Mouse (Mus musculus) kidney, adult 2 months (tissue): ENCODE measurements around the gene Gp1bb. TPM values are rescaled to one million over a fixed set of nuclear protein-coding genes. Genes with fewer than 3 reads are reported as not detected.

Source experiments
- DNase-seq: peaks from one replicate; pipeline ENCODE4 v3.0.0; 2021
- H3K27ac ChIP-seq: fragments of 200-500 bp; 2 replicates; pipeline ENCODE4 v1.5.1; 2012; ENCODE audit warnings: low read depth, low read length, control low read depth, inconsistent platforms; ENCODE audit not compliant: insufficient read depth
- H3K27me3 ChIP-seq: fragments of 200-500 bp; replicated peaks from 2 replicates; pipeline ENCODE4 v1.6.1; 2012; ENCODE audit warnings: mild to moderate bottlenecking, moderate library complexity, low read length, inconsistent platforms; ENCODE audit not compliant: control insufficient read depth, insufficient read depth
- H3K36me3 ChIP-seq: fragments of 200-500 bp; 2 replicates; pipeline ENCODE4 v1.6.1; 2012; ENCODE audit warnings: mild to moderate bottlenecking, moderate library complexity, low read length, inconsistent platforms; ENCODE audit not compliant: control insufficient read depth, insufficient read depth
- H3K4me1 ChIP-seq: fragments of 200-500 bp; 2 replicates; pipeline ENCODE4 v1.6.1; 2011; ENCODE audit warnings: low read length; ENCODE audit not compliant: control insufficient read depth, insufficient read depth
- H3K4me3 ChIP-seq: fragments of 200-500 bp; 2 replicates; pipeline ENCODE4 v1.5.1; 2011; ENCODE audit warnings: mild to moderate bottlenecking, low read depth, low read length, control low read depth; ENCODE audit not compliant: insufficient read depth
- CTCF ChIP-seq: fragments of 200-500 bp; conservative IDR thresholded peaks from 2 replicates; pipeline ENCODE4 v1.5.1; 2011; ENCODE audit warnings: low read depth, mild to moderate bottlenecking, control low read depth, low read length, moderate library complexity, mixed read lengths; ENCODE audit not compliant: insufficient read depth, insufficient read length
- POLR2A ChIP-seq: fragments of 200-500 bp; IDR thresholded peaks from one replicate; pipeline ENCODE4 v1.6.1; 2011; ENCODE audit warnings: low read depth, low read length, control low read depth
- WGBS: fragments of 180-500 bp; shearing (Covaris S2); methylation state at CpG from one replicate; pipeline ENCODE4 v1.1.7; 2018; 5-methylcytosine and 5-hydroxymethylcytosine counted together
- polyA plus RNA-seq: library from polyadenylated mRNA; depleted of rRNA; stranded (reverse); fragments of >200 nt; gene quantifications from 2 replicates; pipeline ENCODE4 v1.2.3, GENCODE M21; 2012

Gp1bb gene
- polyA plus RNA-seq, 1 experiment, result 0.34 TPM

DNA sequence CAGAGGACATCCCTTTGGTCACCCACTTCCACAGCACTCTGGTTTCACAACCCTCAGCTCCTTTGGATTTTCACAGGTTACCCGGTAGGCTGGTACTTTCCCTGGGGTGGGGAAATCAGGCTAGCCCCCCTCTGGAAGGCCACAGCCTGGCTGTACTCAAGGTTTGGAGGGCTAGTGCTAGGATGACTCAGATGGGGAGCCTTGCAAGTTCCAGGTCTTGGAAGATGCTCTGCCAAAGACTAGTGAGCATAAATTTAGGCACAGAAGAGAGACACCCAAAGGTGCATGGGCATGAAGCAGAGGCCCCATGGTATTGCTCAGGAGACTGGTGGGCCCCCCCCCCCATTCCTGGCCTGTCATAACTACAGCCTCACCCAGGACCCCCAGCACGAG lies 6.7 kb upstream of the Gp1bb start:
- WGBS, result 63% methylated on average over 2 of the region's 2 CpGs
- no peaks in the 10 kb centered on the region; the same call in 1 of the 2 replicates for H3K27me3 ChIP-seq
- H3K4me1 ChIP-seq, result no peaks in the 10 kb centered on the region
- H3K4me3 ChIP-seq, result peak overlapping the region; percentile 65; the same call in 1 of the 2 replicates
- H3K36me3 ChIP-seq, result no peaks in the 10 kb centered on the region
- TF ChIP-seq CTCF (no peak), POLR2A (no peak)
- DNase-seq, result no peak
- no peak overlapping the region for H3K27ac ChIP-seq

DNA sequence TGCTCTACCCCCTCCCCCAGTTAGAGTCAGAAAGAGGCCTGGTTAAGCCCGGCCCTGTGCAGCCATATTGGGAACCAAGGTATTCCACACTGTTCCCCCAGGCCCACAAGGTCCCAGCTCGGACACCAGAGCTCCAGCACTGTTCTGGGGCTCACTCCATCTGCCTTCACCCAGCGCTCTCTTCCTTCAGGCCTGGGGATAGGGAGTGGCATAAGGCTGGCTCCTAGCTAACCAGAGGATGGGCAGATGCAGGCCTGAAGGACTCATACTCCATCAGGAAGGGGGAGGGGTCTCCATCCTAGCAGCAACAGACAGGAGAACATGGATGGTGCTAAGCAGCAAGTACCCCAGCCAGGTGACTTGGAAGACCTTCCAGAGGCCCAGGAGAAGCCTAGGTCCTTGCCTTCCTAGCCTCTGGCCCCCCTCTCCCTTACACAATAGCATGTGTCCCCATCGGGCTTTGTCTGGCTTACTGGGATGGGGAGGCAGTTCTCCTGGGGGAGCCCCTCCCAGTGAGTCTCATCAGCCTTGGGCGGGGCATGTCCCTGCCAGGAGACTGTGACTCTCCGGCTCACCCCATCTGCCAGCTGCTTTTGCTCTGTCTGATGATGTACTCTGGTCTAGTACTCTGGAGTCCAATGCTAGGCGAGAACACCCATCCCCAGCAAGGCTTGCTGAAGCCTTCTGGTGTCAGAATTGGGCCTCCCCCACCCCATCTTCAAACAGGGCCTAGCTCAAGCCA lies 6.2 kb upstream of the Gp1bb start:
- no peak overlapping the region for H3K27ac ChIP-seq
- no peaks in the 10 kb centered on the region; the same call in 1 of the 2 replicates for H3K27me3 ChIP-seq
- no peak for TF ChIP-seq CTCF
- TF ChIP-seq POLR2A, result no peak
- 89% methylated on average over 7 of the region's 7 CpGs for WGBS
- H3K4me1 ChIP-seq, result no peaks in the 10 kb centered on the region
- H3K4me3 ChIP-seq, result no peak overlapping the region
- no peaks in the 10 kb centered on the region for H3K36me3 ChIP-seq
- no peak for DNase-seq

- H3K27me3 ChIP-seq, result no peaks in the 10 kb centered on the region; the same call in 1 of the 2 replicates
- no peaks in the 10 kb centered on the region for H3K36me3 ChIP-seq
- H3K4me3 ChIP-seq, result no peak overlapping the region
- no peak for TF ChIP-seq CTCF
- TF ChIP-seq POLR2A, result no peak
- no peak for DNase-seq
- H3K4me1 ChIP-seq, result no peaks in the 10 kb centered on the region
- no peak overlapping the region for H3K27ac ChIP-seq
- 62% methylated on average over 3 of the region's 3 CpGs for WGBS
Observed at GRCm38 (mm10) chr16:18627163-18627562, 5.0 kb upstream of the Gp1bb start.

DNA sequence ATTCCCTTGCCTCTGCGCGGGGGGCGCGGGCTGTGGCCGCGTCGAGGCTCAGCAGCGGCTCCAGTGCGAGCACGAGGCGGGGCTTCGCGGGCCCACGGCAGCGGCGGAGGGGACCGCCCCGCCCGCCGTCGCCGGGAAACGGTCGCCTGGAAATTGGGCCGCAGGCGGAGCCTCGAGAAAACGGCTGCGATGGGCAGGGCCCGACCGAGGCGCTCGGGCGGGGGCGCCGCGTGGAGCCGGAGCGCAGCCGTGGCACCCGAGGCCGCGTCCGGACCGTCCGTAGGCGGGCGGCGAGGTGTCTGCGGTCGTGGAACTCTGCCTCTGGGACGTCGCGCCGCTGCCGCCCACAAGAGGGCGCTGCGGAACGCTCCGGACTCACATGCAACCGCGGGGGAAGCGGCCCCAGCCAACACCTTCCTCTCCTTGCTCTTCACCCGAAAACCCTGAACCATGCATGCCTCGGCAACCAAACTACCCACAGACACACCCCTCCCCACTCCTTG lies 4.2 kb upstream of the Gp1bb start, which contains the start of gene Gm49601:
Gene Gm49601 (minus strand): TSS at position 52 of the 503 bp plus-strand sequence.
- H3K4me1 ChIP-seq, result no peaks in the 10 kb centered on the region
- H3K27ac ChIP-seq, result no peak within 1 kb of the TSS
- TF ChIP-seq CTCF (peak; percentile 78), POLR2A (no peak)
- no peaks in the 10 kb centered on the region for H3K36me3 ChIP-seq
- peak; percentile 82 for DNase-seq
- 1% methylated on average over 65 of the region's 65 CpGs for WGBS
- no peaks in the 10 kb centered on the region; the same call in 1 of the 2 replicates for H3K27me3 ChIP-seq
- H3K4me3 ChIP-seq, result peak within 1 kb of the TSS; percentile 36; the same call in 1 of the 2 replicates

DNA sequence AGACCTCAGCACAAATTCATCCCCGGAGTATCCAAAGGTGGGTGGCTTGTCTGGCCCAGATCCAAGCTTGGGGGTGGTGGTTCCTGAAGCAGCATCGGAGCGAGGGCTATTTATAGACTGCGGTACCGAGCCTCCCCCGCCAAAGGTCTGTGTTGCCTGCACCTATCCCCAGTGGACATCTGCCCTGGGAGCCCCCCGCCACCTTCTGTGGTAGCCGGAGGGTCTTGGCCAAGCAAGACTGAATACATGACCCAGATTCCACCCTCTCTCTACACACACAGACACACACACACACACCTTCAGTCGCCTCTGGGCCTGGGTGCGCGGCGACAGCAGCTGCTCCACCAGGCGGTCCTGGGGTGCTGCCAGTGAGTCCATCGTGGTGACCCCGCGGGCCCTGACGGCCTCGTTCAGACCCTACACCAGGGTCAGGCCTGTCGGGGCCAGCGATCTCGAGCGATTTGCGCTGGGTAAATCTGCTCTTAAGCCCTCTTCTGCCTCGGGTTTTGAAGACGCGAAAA lies 3.6 kb upstream of the Gp1bb start:
- H3K27ac ChIP-seq, result no peak overlapping the region
- no peaks in the 10 kb centered on the region for H3K4me1 ChIP-seq
- no peak for DNase-seq
- no peak for TF ChIP-seq POLR2A
- TF ChIP-seq CTCF, result no peak
- 16% methylated on average over 26 of the region's 26 CpGs for WGBS
- peak overlapping the region; percentile 36; the same call in 1 of the 2 replicates for H3K4me3 ChIP-seq
- no peaks in the 10 kb centered on the region; the same call in 1 of the 2 replicates for H3K27me3 ChIP-seq
- H3K36me3 ChIP-seq, result no peaks in the 10 kb centered on the region

GRCm38 (mm10) chr16:18625097-18625496 lies 2.9 kb upstream of the Gp1bb start:
- no peak overlapping the region for H3K4me3 ChIP-seq
- H3K36me3 ChIP-seq, result no peaks in the 10 kb centered on the region
- H3K4me1 ChIP-seq, result no peaks in the 10 kb centered on the region
- WGBS, result 61% methylated on average over 14 of the region's 14 CpGs
- no peak for DNase-seq
- no peak overlapping the region for H3K27ac ChIP-seq
- no peaks in the 10 kb centered on the region; the same call in 1 of the 2 replicates for H3K27me3 ChIP-seq
- TF ChIP-seq CTCF, result no peak
- no peak for TF ChIP-seq POLR2A

DNA sequence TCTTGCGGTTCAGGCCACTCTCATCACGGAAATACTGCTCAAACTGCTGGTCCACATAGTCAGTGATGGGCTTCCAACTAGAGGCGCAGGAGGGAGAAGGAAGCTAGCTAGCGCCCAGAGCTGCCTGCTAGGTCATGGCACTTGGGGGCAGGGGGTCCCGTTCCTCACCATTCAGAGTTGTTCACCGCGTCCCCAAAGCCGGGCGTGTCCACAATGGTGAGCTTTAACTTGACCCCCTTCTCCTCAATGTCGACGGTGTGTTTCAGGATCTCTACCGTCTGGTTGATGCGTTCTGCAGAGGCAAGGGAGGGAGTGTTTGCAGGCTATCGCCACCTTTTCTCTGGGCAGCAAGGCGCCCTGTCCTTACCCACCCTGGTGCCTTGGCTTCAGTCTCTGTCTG lies 2.4 kb upstream of the Gp1bb start:
- Histone ChIP-seq H3K27me3 (no peaks in the 10 kb centered on the region; the same call in 1 of the 2 replicates), H3K36me3 (no peaks in the 10 kb centered on the region), H3K27ac (no peak overlapping the region), H3K4me1 (no peaks in the 10 kb centered on the region), H3K4me3 (no peak overlapping the region)
- TF ChIP-seq POLR2A (no peak), CTCF (no peak)
- no peak for DNase-seq
- 60% methylated on average over 15 of the region's 15 CpGs for WGBS
